Mouse (Mus musculus): ENCODE results near the gene Arhgef7.

- TF ChIP-seq GATA1 (IDR thresholded peaks at IDR 0.05; ENCODE audit: borderline replicate concordance, low read length) (no peak), FLI1 (IDR thresholded peaks at IDR 0.05; ENCODE audit: low read length) (no peak)
Measured at GRCm38 (mm10) chr8:11691761-11692160, 35.8 kb upstream of the Arhgef7 start.
